Mouse (Mus musculus): ENCODE results near the gene Tet3. TPM values are rescaled to one million over a fixed set of nuclear protein-coding genes. Genes with fewer than 3 reads are reported as not detected.
A peak's percentile ranks its signal among the peaks of the same experiment; 100 is the strongest.

The Tet3 gene
- polyA plus RNA-seq (2015; fragmentation: Nextera tagmentation; extraction: Ambion mirVana): 57.9 and 58.9 TPM in 2 replicates

- Histone ChIP-seq H3K27me3 (replicated peaks) (no peaks in the 10 kb centered on the region), H3K9me3 (replicated peaks) (no peaks in the 10 kb centered on the region), H3K9ac (replicated peaks) (no peak within 1 kb of the TSS), H3K4me3 (replicated peaks) (no peak within 1 kb of the TSS), H3K4me2 (peak within 1 kb of the TSS; percentile 94; the same call in 1 of the 2 replicates), H3K4me1 (peaks cover 27% of the 10 kb centered on the region), H3K36me3 (no peaks in the 10 kb centered on the region), H3K27ac (replicated peaks) (no peak within 1 kb of the TSS)
- WGBS: 87% methylated on average over 4 of the region's 4 CpGs
- no peak for ATAC-seq (ENCODE audit: low FRiP score)
These were observed at the start of gene Tet3 for GRCm38 (mm10) chr6:83459034-83459644. Gene Tet3 (minus strand): TSS chr6:83459084.

- ATAC-seq (ENCODE audit: low FRiP score): peak; percentile 25
- 37% methylated on average over 6 of the region's 6 CpGs for whole genome bisulfite sequencing
- Histone ChIP-seq H3K36me3 (no peaks in the 10 kb centered on the region), H3K4me2 (peak overlapping the region; percentile 67), H3K9ac (replicated peaks) (peak overlapping the region; percentile 42), H3K27ac (replicated peaks) (peak overlapping the region; percentile 94), H3K4me3 (replicated peaks) (peak overlapping the region; percentile 58), H3K27me3 (replicated peaks) (no peaks in the 10 kb centered on the region), H3K4me1 (peaks cover 28% of the 10 kb centered on the region), H3K9me3 (replicated peaks) (no peaks in the 10 kb centered on the region)
These were observed 48.3 kb upstream of the Tet3 start for GRCm38 (mm10) chr6:83507168-83507546.

- H3K4me2 ChIP-seq: peak within 1 kb of the TSS; percentile 67
- H3K4me1 ChIP-seq: peaks cover 28% of the 10 kb centered on the region
- ATAC-seq (ENCODE audit: low FRiP score): peak; percentile 99
- whole genome bisulfite sequencing: under 1% methylated on average over 54 of the region's 54 CpGs
- H3K27ac ChIP-seq (replicated peaks): peak within 1 kb of the TSS; percentile 94
- peak within 1 kb of the TSS; percentile 74 for H3K9ac ChIP-seq (replicated peaks)
- H3K9me3 ChIP-seq (replicated peaks): no peaks in the 10 kb centered on the region
- H3K36me3 ChIP-seq: no peaks in the 10 kb centered on the region
- no peaks in the 10 kb centered on the region for H3K27me3 ChIP-seq (replicated peaks)
- peak within 1 kb of the TSS; percentile 58 for H3K4me3 ChIP-seq (replicated peaks)
These were observed 47.6 kb upstream of the Tet3 start, which contains the start of gene Dguok for GRCm38 (mm10) chr6:83506258-83507167. Gene Dguok (minus strand): TSS chr6:83506969.

DNA sequence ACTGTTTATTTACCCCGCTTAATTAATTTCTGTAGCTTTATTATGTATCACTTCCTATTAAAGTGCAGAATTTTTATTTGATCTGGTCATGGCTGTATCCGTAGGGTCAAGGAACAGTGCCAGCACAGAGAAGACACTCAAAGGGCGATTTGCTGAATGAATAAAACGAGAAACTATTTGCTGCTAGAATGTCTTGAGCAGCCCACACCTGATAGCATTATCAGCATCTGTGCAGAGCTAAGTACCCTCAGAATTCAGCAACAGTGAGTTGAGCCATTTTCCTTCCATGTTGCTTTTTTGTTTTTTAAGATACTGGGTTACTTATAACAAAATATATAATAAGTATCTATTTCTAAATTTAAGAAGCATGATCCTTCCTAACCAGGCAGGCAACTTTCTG lies 46.7 kb upstream of the Tet3 start:
- no peak for ATAC-seq (ENCODE audit: low FRiP score)
- no peaks in the 10 kb centered on the region for H3K27me3 ChIP-seq (replicated peaks)
- 95% methylated on average over 4 of the region's 4 CpGs for WGBS
- 0 out of 2 replicates have a peak overlapping the region, but pooled peaks have one; percentile 74 for H3K9ac ChIP-seq (replicated peaks)
- H3K9me3 ChIP-seq (replicated peaks): no peaks in the 10 kb centered on the region
- H3K27ac ChIP-seq (replicated peaks): no peak overlapping the region
- peak overlapping the region; percentile 67 for H3K4me2 ChIP-seq
- peak overlapping the region; percentile 58 for H3K4me3 ChIP-seq (replicated peaks)
- H3K4me1 ChIP-seq: peaks cover 28% of the 10 kb centered on the region
- H3K36me3 ChIP-seq: no peaks in the 10 kb centered on the region

- no peak overlapping the region for H3K9ac ChIP-seq (replicated peaks)
- no peaks in the 10 kb centered on the region for H3K27me3 ChIP-seq (replicated peaks)
- H3K27ac ChIP-seq (replicated peaks): no peak overlapping the region
- WGBS: 85% methylated on average over 3 of the region's 3 CpGs
- ATAC-seq (ENCODE audit: low FRiP score): no peak
- no peak overlapping the region for H3K4me2 ChIP-seq
- H3K36me3 ChIP-seq: 0 out of 2 replicates have a peak, but pooled peaks cover 2% of the 10 kb centered on the region
- no peaks in the 10 kb centered on the region for H3K9me3 ChIP-seq (replicated peaks)
- peaks cover 28% of the 10 kb centered on the region for H3K4me1 ChIP-seq
- H3K4me3 ChIP-seq (replicated peaks): no peak overlapping the region
These were observed 44.5 kb upstream of the Tet3 start for GRCm38 (mm10) chr6:83503361-83503760.

- Histone ChIP-seq H3K4me2 (no peak overlapping the region), H3K4me1 (peaks cover 26% of the 10 kb centered on the region), H3K27ac (replicated peaks) (no peak overlapping the region), H3K27me3 (replicated peaks) (no peaks in the 10 kb centered on the region), H3K36me3 (0 out of 2 replicates have a peak, but pooled peaks cover 2% of the 10 kb centered on the region), H3K9me3 (replicated peaks) (no peaks in the 10 kb centered on the region), H3K9ac (replicated peaks) (0 out of 2 replicates have a peak overlapping the region, but pooled peaks have one; percentile 11), H3K4me3 (replicated peaks) (no peak overlapping the region)
- no peak for ATAC-seq (ENCODE audit: low FRiP score)
- WGBS: 85% methylated on average over 3 of the region's 3 CpGs
These were observed 43.8 kb upstream of the Tet3 start for GRCm38 (mm10) chr6:83502656-83503055.

GRCm38 (mm10) chr6:83501524-83502310 lies 42.8 kb upstream of the Tet3 start:
- peaks cover 20% of the 10 kb centered on the region for H3K4me1 ChIP-seq
- H3K4me2 ChIP-seq: no peak overlapping the region
- no peak overlapping the region for H3K27ac ChIP-seq (replicated peaks)
- H3K27me3 ChIP-seq (replicated peaks): no peaks in the 10 kb centered on the region
- 0 out of 2 replicates have a peak, but pooled peaks cover 2% of the 10 kb centered on the region for H3K36me3 ChIP-seq
- no peak overlapping the region for H3K4me3 ChIP-seq (replicated peaks)
- ATAC-seq (ENCODE audit: low FRiP score): no peak
- H3K9me3 ChIP-seq (replicated peaks): no peaks in the 10 kb centered on the region
- no peak overlapping the region for H3K9ac ChIP-seq (replicated peaks)
- WGBS: 66% methylated on average over 9 of the region's 9 CpGs

- H3K27ac ChIP-seq (replicated peaks): no peak overlapping the region
- 0 out of 2 replicates have a peak, but pooled peaks cover 2% of the 10 kb centered on the region for H3K36me3 ChIP-seq
- WGBS: 63% methylated on average over 3 of the region's 3 CpGs
- no peaks in the 10 kb centered on the region for H3K9me3 ChIP-seq (replicated peaks)
- peaks cover 13% of the 10 kb centered on the region for H3K4me1 ChIP-seq
- H3K9ac ChIP-seq (replicated peaks): no peak overlapping the region
- H3K4me3 ChIP-seq (replicated peaks): no peak overlapping the region
- no peak for ATAC-seq (ENCODE audit: low FRiP score)
- H3K4me2 ChIP-seq: no peak overlapping the region
- H3K27me3 ChIP-seq (replicated peaks): no peaks in the 10 kb centered on the region
These were observed 41.6 kb upstream of the Tet3 start for GRCm38 (mm10) chr6:83500462-83500861.

DNA sequence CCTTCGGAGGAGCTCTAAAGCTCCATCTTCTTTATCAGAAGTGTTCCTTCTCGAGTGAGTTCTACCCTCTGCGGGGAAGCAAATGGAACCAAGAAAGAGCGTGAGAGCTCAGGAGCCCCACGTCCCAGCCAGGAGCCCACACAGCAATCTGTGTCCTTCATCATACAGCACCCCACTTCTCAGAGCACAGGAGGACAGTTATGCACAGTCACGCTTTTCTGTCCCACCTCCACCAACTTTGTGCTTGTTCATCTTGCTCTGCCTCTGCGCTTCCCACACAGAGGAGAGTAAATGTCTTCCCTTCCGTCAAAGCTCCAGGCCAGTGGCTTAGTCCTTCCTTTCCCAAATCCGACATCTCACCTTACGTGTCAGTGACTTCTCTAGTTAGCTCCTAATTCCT lies 40.2 kb upstream of the Tet3 start:
- Histone ChIP-seq H3K27ac (replicated peaks) (no peak overlapping the region), H3K4me1 (no peaks in the 10 kb centered on the region; the same call in 1 of the 2 replicates), H3K4me2 (no peak overlapping the region), H3K4me3 (replicated peaks) (no peak overlapping the region), H3K9ac (replicated peaks) (no peak overlapping the region), H3K27me3 (replicated peaks) (no peaks in the 10 kb centered on the region), H3K9me3 (replicated peaks) (no peaks in the 10 kb centered on the region), H3K36me3 (peaks cover 8% of the 10 kb centered on the region)
- no peak for ATAC-seq (ENCODE audit: low FRiP score)
- WGBS: 95% methylated on average over 10 of the region's 10 CpGs

- H3K4me3 ChIP-seq (replicated peaks): no peak overlapping the region
- H3K27ac ChIP-seq (replicated peaks): no peak overlapping the region
- H3K27me3 ChIP-seq (replicated peaks): no peaks in the 10 kb centered on the region
- H3K36me3 ChIP-seq: peaks cover 20% of the 10 kb centered on the region
- 88% methylated on average over 22 of the region's 22 CpGs for WGBS
- H3K4me1 ChIP-seq: no peaks in the 10 kb centered on the region; the same call in 1 of the 2 replicates
- H3K9me3 ChIP-seq (replicated peaks): no peaks in the 10 kb centered on the region
- ATAC-seq (ENCODE audit: low FRiP score): no peak
- H3K4me2 ChIP-seq: no peak overlapping the region
- H3K9ac ChIP-seq (replicated peaks): no peak overlapping the region
These were observed 38.1 kb upstream of the Tet3 start for GRCm38 (mm10) chr6:83496753-83497710.
